Mouse (Mus musculus): ENCODE data around the gene Depdc5.

- no peak for TF ChIP-seq POLR2A (IDR thresholded peaks at IDR 0.05; ENCODE audit: low read depth, low read length)
- TF ChIP-seq CTCF (IDR thresholded peaks at IDR 0.05; ENCODE audit: borderline replicate concordance, insufficient read depth, low read length), result no peak
These were observed 67.3 kb downstream of the Depdc5 start for GRCm38 (mm10) chr5:32930761-32931160.

Measured in embryonic fibroblast, embryonic 13.5 days (primary cell).